Mouse (Mus musculus): ENCODE results near the gene Sp8. TPM values are rescaled to one million over a fixed set of nuclear protein-coding genes. Genes with fewer than 3 reads are reported as not detected.

Gene Sp8
- polyA plus RNA-seq, 1 experiment from 2014 or later: not detected

- DNase-seq (no peak), ATAC-seq (no peak)
- no peak overlapping the region for H3K4me3 ChIP-seq (ENCODE audit: low read depth, low read length)
- TF ChIP-seq EP300 (IDR thresholded peaks at IDR 0.05; ENCODE audit: low read depth): no peak
- no peak for TF ChIP-seq CTCF (IDR thresholded peaks at IDR 0.05; ENCODE audit: low read depth)
- peaks cover 9% of the 10 kb centered on the region for H3K4me1 ChIP-seq (ENCODE audit: insufficient read depth)
- 5% methylated on average over 3 of the region's 3 CpGs for WGBS (ENCODE audit: insufficient replicate concordance)
- no peaks in the 10 kb centered on the region for H3K9me3 ChIP-seq (ENCODE audit: low read length)
- H3K36me3 ChIP-seq (replicated peaks; ENCODE audit: insufficient read depth, low read length): no peaks in the 10 kb centered on the region
- H3K27ac ChIP-seq (ENCODE audit: low read depth): no peak overlapping the region
- H3K4me2 ChIP-seq (ENCODE audit: low read depth, low read length): no peak overlapping the region
- H3K9ac ChIP-seq (replicated peaks): no peak overlapping the region
- peaks cover 76% of the 10 kb centered on the region for H3K27me3 ChIP-seq (ENCODE audit: insufficient read depth, low read length)
Observed at GRCm38 (mm10) chr12:118853331-118853730, 7.2 kb downstream of the Sp8 start.

DNA sequence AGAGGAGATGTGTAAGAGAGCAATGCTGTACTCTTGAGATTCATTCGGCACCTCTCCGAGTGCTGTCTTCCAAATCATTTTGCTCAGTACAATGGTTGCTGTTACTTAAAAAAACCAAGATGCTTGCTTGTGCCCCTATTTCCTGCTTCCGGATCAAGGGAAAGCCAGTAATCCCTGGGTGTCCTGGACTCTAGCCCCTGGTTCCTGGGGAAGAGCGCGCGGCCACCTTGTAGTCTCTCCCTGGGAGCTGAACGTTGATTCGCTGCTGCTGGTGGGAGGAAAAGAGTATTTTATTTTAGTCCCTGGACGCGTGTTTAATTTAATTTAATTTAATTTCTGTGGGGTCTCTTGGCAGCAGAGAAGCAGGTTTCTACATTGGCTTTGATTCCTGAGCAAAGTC is 8.3 kb downstream of the Sp8 start:
- no peak for TF ChIP-seq CTCF (IDR thresholded peaks at IDR 0.05; ENCODE audit: low read depth)
- TF ChIP-seq EP300 (IDR thresholded peaks at IDR 0.05; ENCODE audit: low read depth): no peak
- no peak for DNase-seq
- Histone ChIP-seq H3K9me3 (ENCODE audit: low read length) (no peaks in the 10 kb centered on the region), H3K4me3 (ENCODE audit: low read depth, low read length) (peak overlapping the region; percentile 39; the same call in 1 of the 2 replicates), H3K9ac (replicated peaks) (no peak overlapping the region), H3K36me3 (replicated peaks; ENCODE audit: insufficient read depth, low read length) (no peaks in the 10 kb centered on the region), H3K4me1 (ENCODE audit: insufficient read depth) (no peaks in the 10 kb centered on the region), H3K27me3 (ENCODE audit: insufficient read depth, low read length) (peaks cover 68% of the 10 kb centered on the region), H3K4me2 (ENCODE audit: low read depth, low read length) (peak overlapping the region; percentile 67), H3K27ac (ENCODE audit: low read depth) (no peak overlapping the region)
- WGBS (ENCODE audit: insufficient replicate concordance): 3% methylated on average over 10 of the region's 10 CpGs
- ATAC-seq: no peak

- TF ChIP-seq CTCF (IDR thresholded peaks at IDR 0.05; ENCODE audit: low read depth) (peak; percentile 89), EP300 (IDR thresholded peaks at IDR 0.05; ENCODE audit: low read depth) (no peak)
- Histone ChIP-seq H3K9ac (replicated peaks) (no peak overlapping the region), H3K9me3 (ENCODE audit: low read length) (no peaks in the 10 kb centered on the region), H3K4me1 (ENCODE audit: insufficient read depth) (no peaks in the 10 kb centered on the region), H3K27me3 (ENCODE audit: insufficient read depth, low read length) (peaks cover 66% of the 10 kb centered on the region), H3K36me3 (replicated peaks; ENCODE audit: insufficient read depth, low read length) (no peaks in the 10 kb centered on the region), H3K27ac (ENCODE audit: low read depth) (no peak overlapping the region), H3K4me2 (ENCODE audit: low read depth, low read length) (peak overlapping the region; percentile 67), H3K4me3 (ENCODE audit: low read depth, low read length) (peak overlapping the region; percentile 39)
- DNase-seq: peak; percentile 79
- under 1% methylated on average over 34 of the region's 34 CpGs for WGBS (ENCODE audit: insufficient replicate concordance)
- ATAC-seq: peak; percentile 96
Observed at GRCm38 (mm10) chr12:118854831-118855453, 8.8 kb downstream of the Sp8 start.

DNA sequence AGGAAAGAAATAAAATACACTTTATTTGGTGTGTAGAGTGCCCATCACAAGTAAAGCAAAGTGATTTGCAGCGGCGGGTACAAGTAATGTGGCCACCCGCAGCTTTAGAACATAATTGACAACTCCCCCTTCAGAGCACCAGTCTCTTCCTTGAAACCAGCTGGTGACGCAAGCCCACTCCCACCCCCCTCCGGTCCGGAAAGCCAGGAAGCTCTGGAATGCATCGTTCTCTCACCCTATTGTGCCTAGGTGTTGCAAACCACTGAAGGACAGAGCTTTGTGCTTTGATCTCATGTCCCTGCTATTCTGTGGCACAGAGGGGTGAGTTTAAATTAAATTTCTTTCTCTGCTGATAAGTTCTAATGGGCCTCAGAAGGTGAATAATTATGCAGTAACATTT is 10.0 kb downstream of the Sp8 start:
- no peak overlapping the region for H3K27ac ChIP-seq (ENCODE audit: low read depth)
- DNase-seq (no peak), ATAC-seq (no peak)
- no peaks in the 10 kb centered on the region for H3K4me1 ChIP-seq (ENCODE audit: insufficient read depth)
- H3K4me2 ChIP-seq (ENCODE audit: low read depth, low read length): no peak overlapping the region
- TF ChIP-seq EP300 (IDR thresholded peaks at IDR 0.05; ENCODE audit: low read depth) (no peak), CTCF (IDR thresholded peaks at IDR 0.05; ENCODE audit: low read depth) (no peak)
- no peak overlapping the region for H3K4me3 ChIP-seq (ENCODE audit: low read depth, low read length)
- peaks cover 59% of the 10 kb centered on the region for H3K27me3 ChIP-seq (ENCODE audit: insufficient read depth, low read length)
- WGBS (ENCODE audit: insufficient replicate concordance): 4% methylated on average over 7 of the region's 7 CpGs
- no peaks in the 10 kb centered on the region for H3K9me3 ChIP-seq (ENCODE audit: low read length)
- H3K36me3 ChIP-seq (replicated peaks; ENCODE audit: insufficient read depth, low read length): no peaks in the 10 kb centered on the region
- no peak overlapping the region for H3K9ac ChIP-seq (replicated peaks)

DNA sequence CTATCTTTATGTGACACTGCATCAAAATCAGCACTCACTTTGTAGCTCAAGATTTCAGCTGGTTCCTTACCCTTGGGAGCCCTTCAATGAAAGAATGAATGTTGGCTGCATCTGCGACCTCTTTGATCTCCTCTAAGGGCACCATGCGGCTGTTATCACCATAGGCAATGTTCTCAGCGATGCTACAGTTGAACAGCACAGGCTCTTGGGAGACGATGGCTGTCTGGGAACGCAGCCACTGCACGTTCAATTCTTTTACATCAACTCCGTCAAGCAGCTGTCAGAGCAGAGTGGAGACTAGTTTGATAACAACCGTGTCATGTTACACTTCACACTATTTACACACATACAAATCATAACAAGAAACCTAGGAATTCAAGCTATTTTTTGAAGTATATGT is 26.5 kb downstream of the Sp8 start:
- H3K4me3 ChIP-seq (ENCODE audit: low read depth, low read length): no peak overlapping the region
- H3K4me1 ChIP-seq (ENCODE audit: insufficient read depth): no peaks in the 10 kb centered on the region
- no peak for TF ChIP-seq EP300 (IDR thresholded peaks at IDR 0.05; ENCODE audit: low read depth)
- no peak for TF ChIP-seq CTCF (IDR thresholded peaks at IDR 0.05; ENCODE audit: low read depth)
- H3K36me3 ChIP-seq (replicated peaks; ENCODE audit: insufficient read depth, low read length): no peaks in the 10 kb centered on the region
- H3K27me3 ChIP-seq (ENCODE audit: insufficient read depth, low read length): no peaks in the 10 kb centered on the region
- no peak overlapping the region for H3K4me2 ChIP-seq (ENCODE audit: low read depth, low read length)
- no peak overlapping the region for H3K9ac ChIP-seq (replicated peaks)
- DNase-seq: no peak
- no peak overlapping the region for H3K27ac ChIP-seq (ENCODE audit: low read depth)
- H3K9me3 ChIP-seq (ENCODE audit: low read length): no peaks in the 10 kb centered on the region
- 70% methylated on average over 8 of the region's 8 CpGs for WGBS (ENCODE audit: insufficient replicate concordance)
- no peak for ATAC-seq

GRCm38 (mm10) chr12:118882790-118883189 is 36.7 kb downstream of the Sp8 start:
- ATAC-seq: no peak
- Histone ChIP-seq H3K27ac (ENCODE audit: low read depth) (no peak overlapping the region), H3K27me3 (ENCODE audit: insufficient read depth, low read length) (no peaks in the 10 kb centered on the region)

More at GRCm38 (mm10) chr12:118882790-118883189, 36.7 kb downstream of the Sp8 start:
- no peak overlapping the region for H3K4me2 ChIP-seq (ENCODE audit: low read depth, low read length)
- no peak for TF ChIP-seq EP300 (IDR thresholded peaks at IDR 0.05; ENCODE audit: low read depth)
- TF ChIP-seq CTCF (IDR thresholded peaks at IDR 0.05; ENCODE audit: low read depth): no peak
- DNase-seq: no peak
- no peaks in the 10 kb centered on the region for H3K36me3 ChIP-seq (replicated peaks; ENCODE audit: insufficient read depth, low read length)
- no peak overlapping the region for H3K4me3 ChIP-seq (ENCODE audit: low read depth, low read length)
- H3K9ac ChIP-seq (replicated peaks): no peak overlapping the region
- no peaks in the 10 kb centered on the region for H3K4me1 ChIP-seq (ENCODE audit: insufficient read depth)
- no peaks in the 10 kb centered on the region for H3K9me3 ChIP-seq (ENCODE audit: low read length)
